Mouse (Mus musculus): Measurements from ENCODE around the gene Syt1. TPM values are rescaled to one million over a fixed set of nuclear protein-coding genes. Genes with fewer than 3 reads are reported as not detected.

Syt1 gene
- polyA plus RNA-seq, 1 experiment from 2014 or later, result 0.12 TPM

DNA sequence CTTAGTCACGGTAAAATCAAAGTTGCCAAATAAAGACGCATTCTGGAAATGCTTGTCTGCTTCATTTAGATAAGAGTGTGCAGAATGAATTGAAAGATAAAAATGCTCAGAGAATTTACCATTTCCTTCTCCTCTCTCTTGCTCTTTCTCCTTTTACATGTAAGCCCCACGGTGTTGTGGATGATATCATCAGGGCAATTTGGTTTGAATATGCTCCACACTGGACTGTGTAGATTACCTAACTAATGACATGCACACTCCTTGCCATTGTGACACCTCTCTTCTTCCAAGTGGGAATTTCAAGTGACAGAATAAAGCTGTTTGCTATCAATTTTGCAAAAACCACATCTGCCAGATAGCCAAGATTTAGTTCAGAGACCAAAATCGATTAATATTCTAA lies 324.1 kb downstream of the Syt1 start:
- TF ChIP-seq CTCF (IDR thresholded peaks at IDR 0.05) (no peak), EP300 (IDR thresholded peaks at IDR 0.05) (no peak)
- Histone ChIP-seq H3K27me3 (replicated peaks; ENCODE audit: insufficient read depth, low read length) (no peaks in the 10 kb centered on the region), H3K27ac (ENCODE audit: low read length) (no peak overlapping the region), H3K4me3 (ENCODE audit: low read depth, low read length) (no peak overlapping the region), H3K9ac (replicated peaks; ENCODE audit: low read depth) (no peak overlapping the region), H3K9me3 (ENCODE audit: low read length) (no peaks in the 10 kb centered on the region), H3K4me2 (replicated peaks; ENCODE audit: low read depth, low read length) (no peak overlapping the region), H3K36me3 (ENCODE audit: insufficient read depth, low read length) (no peaks in the 10 kb centered on the region), H3K4me1 (ENCODE audit: insufficient read depth, low read depth, low read length) (no peaks in the 10 kb centered on the region)
- 55% methylated on average over 4 of the region's 4 CpGs for WGBS
- no peak for ATAC-seq
- no peak for DNase-seq (ENCODE audit: low spot score)

DNA sequence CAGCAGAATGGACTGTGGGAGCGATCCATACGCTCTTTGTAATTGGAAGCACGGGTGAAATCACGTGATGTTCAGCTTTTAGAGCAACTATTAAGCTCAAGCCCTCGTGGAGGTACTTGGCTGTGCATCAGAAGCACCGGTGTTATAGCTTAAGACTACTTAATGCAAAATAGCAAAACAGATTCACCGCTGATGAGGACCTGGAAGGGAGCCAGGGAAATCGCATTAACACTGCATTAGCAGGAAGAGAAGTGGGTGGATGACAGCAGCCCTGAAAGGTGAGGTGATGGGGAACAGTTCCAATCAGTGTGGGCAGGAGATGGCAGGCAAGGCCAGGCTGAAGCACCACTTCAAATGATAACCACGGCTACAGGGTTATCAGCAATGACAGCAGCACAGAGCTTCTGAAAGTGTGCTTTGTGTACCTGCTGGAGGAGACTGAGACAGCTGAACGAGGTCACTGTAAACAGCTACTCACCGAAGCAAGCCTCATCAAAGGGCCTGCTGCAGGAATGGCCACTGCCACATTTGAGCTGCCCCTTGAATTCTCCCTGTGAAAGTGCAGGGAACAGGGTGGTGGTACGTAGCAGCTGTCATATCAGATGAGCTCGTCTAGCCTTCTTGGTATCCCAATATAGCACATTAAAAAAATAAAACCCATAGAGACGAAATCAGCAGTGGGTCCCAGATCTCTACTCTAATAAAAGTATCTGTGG lies 330.9 kb downstream of the Syt1 start:
- Histone ChIP-seq H3K36me3 (ENCODE audit: insufficient read depth, low read length) (no peaks in the 10 kb centered on the region), H3K4me3 (ENCODE audit: low read depth, low read length) (no peak overlapping the region), H3K9me3 (ENCODE audit: low read length) (no peaks in the 10 kb centered on the region), H3K9ac (replicated peaks; ENCODE audit: low read depth) (no peak overlapping the region), H3K4me1 (ENCODE audit: insufficient read depth, low read depth, low read length) (no peaks in the 10 kb centered on the region), H3K4me2 (replicated peaks; ENCODE audit: low read depth, low read length) (no peak overlapping the region), H3K27ac (ENCODE audit: low read length) (no peak overlapping the region), H3K27me3 (replicated peaks; ENCODE audit: insufficient read depth, low read length) (no peaks in the 10 kb centered on the region)
- ATAC-seq (no peak), DNase-seq (ENCODE audit: low spot score) (peak; percentile 11)
- WGBS, result 34% methylated on average over 14 of the region's 14 CpGs
- TF ChIP-seq EP300 (IDR thresholded peaks at IDR 0.05), result no peak
- no peak for TF ChIP-seq CTCF (IDR thresholded peaks at IDR 0.05)

DNA sequence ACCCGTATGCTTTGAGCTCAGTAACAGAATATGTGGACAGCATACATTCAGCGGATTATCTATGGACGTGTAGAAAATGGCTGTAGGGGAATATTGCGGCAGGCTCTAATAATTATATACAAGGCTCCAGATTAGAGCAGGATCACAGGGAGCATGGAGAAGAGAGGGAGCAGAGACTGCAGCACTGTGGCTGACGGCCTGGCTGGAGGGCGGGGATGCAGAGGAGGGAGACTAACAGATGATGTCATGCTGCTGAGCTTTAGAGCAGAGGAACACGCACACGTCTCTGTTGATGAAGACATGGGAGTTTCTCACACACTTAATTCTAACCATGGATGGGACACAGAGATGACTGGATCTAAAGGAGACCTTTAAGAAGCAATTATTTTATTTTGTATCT lies 333.7 kb downstream of the Syt1 start:
- H3K27me3 ChIP-seq (replicated peaks; ENCODE audit: insufficient read depth, low read length), result no peaks in the 10 kb centered on the region
- DNase-seq (ENCODE audit: low spot score), result no peak
- no peak overlapping the region for H3K4me3 ChIP-seq (ENCODE audit: low read depth, low read length)
- H3K9me3 ChIP-seq (ENCODE audit: low read length), result no peaks in the 10 kb centered on the region
- WGBS, result 72% methylated on average over 8 of the region's 8 CpGs
- no peaks in the 10 kb centered on the region for H3K4me1 ChIP-seq (ENCODE audit: insufficient read depth, low read depth, low read length)
- no peak overlapping the region for H3K4me2 ChIP-seq (replicated peaks; ENCODE audit: low read depth, low read length)
- ATAC-seq, result no peak
- H3K36me3 ChIP-seq (ENCODE audit: insufficient read depth, low read length), result no peaks in the 10 kb centered on the region
- no peak overlapping the region for H3K9ac ChIP-seq (replicated peaks; ENCODE audit: low read depth)
- no peak overlapping the region for H3K27ac ChIP-seq (ENCODE audit: low read length)
- TF ChIP-seq EP300 (IDR thresholded peaks at IDR 0.05) (no peak), CTCF (IDR thresholded peaks at IDR 0.05) (no peak)

DNA sequence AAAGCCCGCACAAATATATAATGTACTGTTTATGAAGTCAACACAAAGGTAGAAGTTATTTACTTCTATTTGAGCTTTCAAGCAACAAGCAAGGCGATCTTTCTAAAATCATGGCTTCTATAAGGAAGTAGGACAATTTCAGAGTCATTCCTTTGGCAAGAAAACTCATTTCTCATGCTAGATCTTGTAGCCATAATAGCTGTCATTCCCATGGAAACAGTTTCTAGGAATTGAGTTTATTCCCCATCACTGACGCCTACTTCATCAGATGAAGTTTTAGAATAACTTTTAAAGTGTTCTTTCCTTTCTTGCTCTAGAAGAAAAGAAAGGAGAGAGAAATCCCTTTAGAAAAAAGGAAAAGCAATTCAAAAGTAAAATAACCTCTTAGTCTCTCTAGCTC lies 341.8 kb downstream of the Syt1 start:
- Histone ChIP-seq H3K27me3 (replicated peaks; ENCODE audit: insufficient read depth, low read length) (no peaks in the 10 kb centered on the region), H3K4me1 (ENCODE audit: insufficient read depth, low read depth, low read length) (no peaks in the 10 kb centered on the region), H3K36me3 (ENCODE audit: insufficient read depth, low read length) (no peaks in the 10 kb centered on the region), H3K4me2 (replicated peaks; ENCODE audit: low read depth, low read length) (no peak overlapping the region), H3K9ac (replicated peaks; ENCODE audit: low read depth) (no peak overlapping the region), H3K4me3 (ENCODE audit: low read depth, low read length) (no peak overlapping the region), H3K27ac (ENCODE audit: low read length) (no peak overlapping the region), H3K9me3 (ENCODE audit: low read length) (no peaks in the 10 kb centered on the region)
- WGBS, result 85% methylated on average over 3 of the region's 3 CpGs
- DNase-seq (ENCODE audit: low spot score) (no peak), ATAC-seq (no peak)
- TF ChIP-seq EP300 (IDR thresholded peaks at IDR 0.05) (no peak), CTCF (IDR thresholded peaks at IDR 0.05) (no peak)

DNA sequence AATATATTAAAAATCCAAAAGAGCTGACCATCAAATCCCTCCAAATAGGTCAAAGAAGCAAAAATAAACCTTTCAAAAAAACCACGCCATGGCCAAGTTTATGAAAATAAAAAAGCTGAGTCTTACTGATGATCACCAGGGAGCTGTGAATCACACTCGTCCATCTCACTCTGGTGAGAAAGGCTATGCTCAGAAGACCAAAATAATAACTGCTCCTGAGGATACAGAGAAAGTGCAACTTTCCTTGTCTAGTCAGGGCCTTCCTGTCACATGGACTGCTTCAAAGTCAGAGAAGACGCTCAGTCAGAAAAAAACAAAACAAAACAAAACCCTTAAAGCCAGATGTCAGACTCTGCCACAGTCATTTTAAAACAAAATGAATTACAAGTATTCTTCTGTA lies 350.5 kb downstream of the Syt1 start:
- DNase-seq (ENCODE audit: low spot score) (no peak), ATAC-seq (no peak)
- no peaks in the 10 kb centered on the region for H3K27me3 ChIP-seq (replicated peaks; ENCODE audit: insufficient read depth, low read length)
- no peak overlapping the region for H3K27ac ChIP-seq (ENCODE audit: low read length)
- H3K4me2 ChIP-seq (replicated peaks; ENCODE audit: low read depth, low read length), result no peak overlapping the region
- H3K4me3 ChIP-seq (ENCODE audit: low read depth, low read length), result no peak overlapping the region
- no peak overlapping the region for H3K9ac ChIP-seq (replicated peaks; ENCODE audit: low read depth)
- H3K36me3 ChIP-seq (ENCODE audit: insufficient read depth, low read length), result no peaks in the 10 kb centered on the region
- no peaks in the 10 kb centered on the region for H3K4me1 ChIP-seq (ENCODE audit: insufficient read depth, low read depth, low read length)
- WGBS, result 63% methylated on average over 3 of the region's 3 CpGs
- TF ChIP-seq EP300 (IDR thresholded peaks at IDR 0.05) (no peak), CTCF (IDR thresholded peaks at IDR 0.05) (no peak)
- no peaks in the 10 kb centered on the region for H3K9me3 ChIP-seq (ENCODE audit: low read length)

DNA sequence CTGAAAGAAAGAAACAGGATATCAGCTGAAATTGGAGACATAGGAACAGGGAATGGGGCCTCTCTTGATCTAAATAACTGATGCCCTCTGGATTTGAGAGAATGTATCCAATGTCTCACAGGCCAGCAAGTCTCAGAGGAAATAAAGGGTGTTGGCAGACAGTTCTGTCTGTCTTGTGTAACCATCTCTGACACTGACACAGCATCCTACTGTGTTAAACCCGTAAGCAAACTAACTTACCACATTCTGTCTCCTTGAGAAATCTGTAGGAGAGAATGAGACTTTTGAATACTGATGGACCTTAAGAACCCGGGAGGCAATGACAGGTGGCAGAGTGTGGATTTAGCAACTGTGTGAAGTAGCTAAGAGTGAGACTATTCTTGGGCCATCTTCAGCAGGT lies 352.5 kb downstream of the Syt1 start:
- DNase-seq (ENCODE audit: low spot score), result no peak
- TF ChIP-seq EP300 (IDR thresholded peaks at IDR 0.05) (no peak), CTCF (IDR thresholded peaks at IDR 0.05) (no peak)
- H3K27ac ChIP-seq (ENCODE audit: low read length), result no peak overlapping the region
- H3K4me2 ChIP-seq (replicated peaks; ENCODE audit: low read depth, low read length), result no peak overlapping the region
- H3K4me1 ChIP-seq (ENCODE audit: insufficient read depth, low read depth, low read length), result no peaks in the 10 kb centered on the region
- H3K9ac ChIP-seq (replicated peaks; ENCODE audit: low read depth), result no peak overlapping the region
- no peaks in the 10 kb centered on the region for H3K36me3 ChIP-seq (ENCODE audit: insufficient read depth, low read length)
- WGBS, result 69% methylated on average over 2 of the region's 2 CpGs
- no peak overlapping the region for H3K4me3 ChIP-seq (ENCODE audit: low read depth, low read length)
- H3K9me3 ChIP-seq (ENCODE audit: low read length), result no peaks in the 10 kb centered on the region
- ATAC-seq, result no peak
- H3K27me3 ChIP-seq (replicated peaks; ENCODE audit: insufficient read depth, low read length), result no peaks in the 10 kb centered on the region

DNA sequence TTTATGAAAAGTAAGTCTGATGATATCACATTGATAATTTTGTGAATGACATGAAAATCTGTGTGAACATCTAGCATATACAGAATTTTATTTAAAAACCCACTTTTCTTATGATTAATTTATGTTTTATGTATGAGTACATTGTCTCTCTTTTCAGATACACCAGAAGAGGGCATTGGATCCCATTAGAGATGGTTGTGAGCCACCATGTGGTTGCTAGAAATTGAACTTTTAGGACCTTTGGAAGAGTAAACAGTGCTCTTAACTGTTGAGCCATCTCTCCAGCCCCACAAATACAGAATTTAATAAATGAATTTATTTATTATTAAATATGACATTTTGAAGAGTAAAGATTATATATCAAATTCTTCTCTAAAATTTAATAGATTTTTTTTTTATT lies 353.1 kb downstream of the Syt1 start:
- Histone ChIP-seq H3K27ac (ENCODE audit: low read length) (no peak overlapping the region), H3K9me3 (ENCODE audit: low read length) (no peaks in the 10 kb centered on the region), H3K9ac (replicated peaks; ENCODE audit: low read depth) (no peak overlapping the region), H3K4me1 (ENCODE audit: insufficient read depth, low read depth, low read length) (no peaks in the 10 kb centered on the region), H3K36me3 (ENCODE audit: insufficient read depth, low read length) (no peaks in the 10 kb centered on the region), H3K4me3 (ENCODE audit: low read depth, low read length) (no peak overlapping the region), H3K4me2 (replicated peaks; ENCODE audit: low read depth, low read length) (no peak overlapping the region), H3K27me3 (replicated peaks; ENCODE audit: insufficient read depth, low read length) (no peaks in the 10 kb centered on the region)
- ATAC-seq, result no peak
- no peak for DNase-seq (ENCODE audit: low spot score)
- TF ChIP-seq CTCF (IDR thresholded peaks at IDR 0.05) (no peak), EP300 (IDR thresholded peaks at IDR 0.05) (no peak)
